Mouse (Mus musculus): ENCODE data around the gene Ankrd9. TPM values are rescaled to one million over a fixed set of nuclear protein-coding genes. Genes with fewer than 3 reads are reported as not detected.

The Ankrd9 gene
- polyA plus RNA-seq, 1 experiment from 2014 or later = 12.1 TPM

GRCm38 (mm10) chr12:110992771-110993170, 13.9 kb upstream of the Ankrd9 start:
- 0 out of 2 replicates have a peak, but pooled peaks have one; percentile 10 for ATAC-seq (ENCODE audit: insufficient read depth, low FRiP score, low TSS enrichment)
- Histone ChIP-seq H3K4me2 (ENCODE audit: low read depth) (no peak overlapping the region), H3K27ac (ENCODE audit: low read depth, low read length) (no peak overlapping the region), H3K4me3 (ENCODE audit: low read depth, low read length) (no peak overlapping the region), H3K9me3 (ENCODE audit: control insufficient read depth, low read length) (no peaks in the 10 kb centered on the region), H3K36me3 (ENCODE audit: control insufficient read depth, insufficient read depth, low read length) (no peaks in the 10 kb centered on the region), H3K9ac (ENCODE audit: low read length) (no peak overlapping the region; the same call in 1 of the 2 replicates), H3K27me3 (ENCODE audit: control insufficient read depth, insufficient read depth, low read length) (no peaks in the 10 kb centered on the region), H3K4me1 (ENCODE audit: control insufficient read depth, insufficient read depth, low read length) (no peaks in the 10 kb centered on the region)
- 84% methylated on average over 12 of the region's 12 CpGs for WGBS
- DNase-seq (ENCODE audit: low spot score) = no peak

GRCm38 (mm10) chr12:110992128-110992553, 13.3 kb upstream of the Ankrd9 start:
- Histone ChIP-seq H3K9me3 (ENCODE audit: control insufficient read depth, low read length) (no peaks in the 10 kb centered on the region), H3K27me3 (ENCODE audit: control insufficient read depth, insufficient read depth, low read length) (no peaks in the 10 kb centered on the region), H3K9ac (ENCODE audit: low read length) (peak overlapping the region; percentile 68), H3K36me3 (ENCODE audit: control insufficient read depth, insufficient read depth, low read length) (no peaks in the 10 kb centered on the region), H3K4me1 (ENCODE audit: control insufficient read depth, insufficient read depth, low read length) (no peaks in the 10 kb centered on the region), H3K27ac (ENCODE audit: low read depth, low read length) (peak overlapping the region; percentile 49; the same call in 1 of the 2 replicates), H3K4me3 (ENCODE audit: low read depth, low read length) (peak overlapping the region; percentile 46), H3K4me2 (ENCODE audit: low read depth) (peak overlapping the region; percentile 49)
- DNase-seq (ENCODE audit: low spot score) (peak; percentile 92), ATAC-seq (ENCODE audit: insufficient read depth, low FRiP score, low TSS enrichment) (peak; percentile 83)
- under 1% methylated on average over 24 of the region's 24 CpGs for WGBS

- H3K4me1 ChIP-seq (ENCODE audit: control insufficient read depth, insufficient read depth, low read length) = no peaks in the 10 kb centered on the region
- 4% methylated on average over 23 of the region's 23 CpGs for WGBS
- ATAC-seq (ENCODE audit: insufficient read depth, low FRiP score, low TSS enrichment) (peak; percentile 93), DNase-seq (ENCODE audit: low spot score) (peak; percentile 87)
- H3K9me3 ChIP-seq (ENCODE audit: control insufficient read depth, low read length) = no peaks in the 10 kb centered on the region
- peak overlapping the region; percentile 46 for H3K4me3 ChIP-seq (ENCODE audit: low read depth, low read length)
- peak overlapping the region; percentile 68 for H3K9ac ChIP-seq (ENCODE audit: low read length)
- H3K4me2 ChIP-seq (ENCODE audit: low read depth) = peak overlapping the region; percentile 49
- peak overlapping the region; percentile 49; the same call in 1 of the 2 replicates for H3K27ac ChIP-seq (ENCODE audit: low read depth, low read length)
- no peaks in the 10 kb centered on the region for H3K27me3 ChIP-seq (ENCODE audit: control insufficient read depth, insufficient read depth, low read length)
- H3K36me3 ChIP-seq (ENCODE audit: control insufficient read depth, insufficient read depth, low read length) = no peaks in the 10 kb centered on the region
Measured at GRCm38 (mm10) chr12:110991361-110992127, 12.7 kb upstream of the Ankrd9 start.

- no peak for DNase-seq (ENCODE audit: low spot score)
- H3K4me2 ChIP-seq (ENCODE audit: low read depth) = no peak overlapping the region
Measured at GRCm38 (mm10) chr12:110990500-110990899, 11.7 kb upstream of the Ankrd9 start.

GRCm38 (mm10) chr12:110989409-110989808, 10.6 kb upstream of the Ankrd9 start:
- Histone ChIP-seq H3K4me3 (ENCODE audit: low read depth, low read length) (no peak overlapping the region), H3K36me3 (ENCODE audit: control insufficient read depth, insufficient read depth, low read length) (no peaks in the 10 kb centered on the region), H3K9ac (ENCODE audit: low read length) (no peak overlapping the region), H3K4me2 (ENCODE audit: low read depth) (no peak overlapping the region), H3K27me3 (ENCODE audit: control insufficient read depth, insufficient read depth, low read length) (no peaks in the 10 kb centered on the region), H3K27ac (ENCODE audit: low read depth, low read length) (no peak overlapping the region), H3K4me1 (ENCODE audit: control insufficient read depth, insufficient read depth, low read length) (no peaks in the 10 kb centered on the region), H3K9me3 (ENCODE audit: control insufficient read depth, low read length) (no peaks in the 10 kb centered on the region)
- WGBS = 93% methylated on average over 3 of the region's 3 CpGs
- DNase-seq (ENCODE audit: low spot score) = no peak
- no peak for ATAC-seq (ENCODE audit: insufficient read depth, low FRiP score, low TSS enrichment)

More at GRCm38 (mm10) chr12:110990500-110990899, 11.7 kb upstream of the Ankrd9 start:
- 90% methylated on average over 7 of the region's 7 CpGs for WGBS
- H3K9me3 ChIP-seq (ENCODE audit: control insufficient read depth, low read length) = no peaks in the 10 kb centered on the region
- no peak overlapping the region for H3K27ac ChIP-seq (ENCODE audit: low read depth, low read length)
- no peak for ATAC-seq (ENCODE audit: insufficient read depth, low FRiP score, low TSS enrichment)
- H3K9ac ChIP-seq (ENCODE audit: low read length) = no peak overlapping the region
- no peak overlapping the region for H3K4me3 ChIP-seq (ENCODE audit: low read depth, low read length)
- H3K4me1 ChIP-seq (ENCODE audit: control insufficient read depth, insufficient read depth, low read length) = no peaks in the 10 kb centered on the region
- H3K36me3 ChIP-seq (ENCODE audit: control insufficient read depth, insufficient read depth, low read length) = no peaks in the 10 kb centered on the region
- no peaks in the 10 kb centered on the region for H3K27me3 ChIP-seq (ENCODE audit: control insufficient read depth, insufficient read depth, low read length)

- no peak for ATAC-seq (ENCODE audit: insufficient read depth, low FRiP score, low TSS enrichment)
- 81% methylated on average over 11 of the region's 11 CpGs for WGBS
Measured at GRCm38 (mm10) chr12:110986536-110987425, 7.9 kb upstream of the Ankrd9 start.

GRCm38 (mm10) chr12:110985141-110985540, 6.3 kb upstream of the Ankrd9 start:
- no peak for DNase-seq (ENCODE audit: low spot score)
- Histone ChIP-seq H3K4me1 (ENCODE audit: control insufficient read depth, insufficient read depth, low read length) (no peaks in the 10 kb centered on the region), H3K4me3 (ENCODE audit: low read depth, low read length) (no peak overlapping the region), H3K27ac (ENCODE audit: low read depth, low read length) (no peak overlapping the region), H3K36me3 (ENCODE audit: control insufficient read depth, insufficient read depth, low read length) (no peaks in the 10 kb centered on the region), H3K4me2 (ENCODE audit: low read depth) (no peak overlapping the region), H3K27me3 (ENCODE audit: control insufficient read depth, insufficient read depth, low read length) (no peaks in the 10 kb centered on the region), H3K9ac (ENCODE audit: low read length) (no peak overlapping the region), H3K9me3 (ENCODE audit: control insufficient read depth, low read length) (no peaks in the 10 kb centered on the region)
- WGBS = 84% methylated on average over 9 of the region's 9 CpGs
- no peak for ATAC-seq (ENCODE audit: insufficient read depth, low FRiP score, low TSS enrichment)

More at GRCm38 (mm10) chr12:110986536-110987425, 7.9 kb upstream of the Ankrd9 start:
- no peak for DNase-seq (ENCODE audit: low spot score)
- H3K27me3 ChIP-seq (ENCODE audit: control insufficient read depth, insufficient read depth, low read length) = no peaks in the 10 kb centered on the region
- H3K4me2 ChIP-seq (ENCODE audit: low read depth) = no peak overlapping the region
- no peaks in the 10 kb centered on the region for H3K4me1 ChIP-seq (ENCODE audit: control insufficient read depth, insufficient read depth, low read length)
- H3K36me3 ChIP-seq (ENCODE audit: control insufficient read depth, insufficient read depth, low read length) = no peaks in the 10 kb centered on the region
- no peak overlapping the region for H3K4me3 ChIP-seq (ENCODE audit: low read depth, low read length)
- H3K9ac ChIP-seq (ENCODE audit: low read length) = no peak overlapping the region
- H3K27ac ChIP-seq (ENCODE audit: low read depth, low read length) = no peak overlapping the region
- no peaks in the 10 kb centered on the region for H3K9me3 ChIP-seq (ENCODE audit: control insufficient read depth, low read length)

GRCm38 (mm10) chr12:110984598-110984997, 5.8 kb upstream of the Ankrd9 start:
- H3K9ac ChIP-seq (ENCODE audit: low read length) = no peak overlapping the region
- ATAC-seq (ENCODE audit: insufficient read depth, low FRiP score, low TSS enrichment) (no peak), DNase-seq (ENCODE audit: low spot score) (no peak)
- H3K4me3 ChIP-seq (ENCODE audit: low read depth, low read length) = no peak overlapping the region
- H3K27me3 ChIP-seq (ENCODE audit: control insufficient read depth, insufficient read depth, low read length) = no peaks in the 10 kb centered on the region
- no peak overlapping the region for H3K4me2 ChIP-seq (ENCODE audit: low read depth)
- 58% methylated on average over 4 of the region's 4 CpGs for WGBS
- no peaks in the 10 kb centered on the region for H3K36me3 ChIP-seq (ENCODE audit: control insufficient read depth, insufficient read depth, low read length)
- no peaks in the 10 kb centered on the region for H3K4me1 ChIP-seq (ENCODE audit: control insufficient read depth, insufficient read depth, low read length)
- H3K9me3 ChIP-seq (ENCODE audit: control insufficient read depth, low read length) = no peaks in the 10 kb centered on the region
- H3K27ac ChIP-seq (ENCODE audit: low read depth, low read length) = no peak overlapping the region
